ENCODE assay signal across 9 mouse cellular contexts in the genomic region with DNA sequence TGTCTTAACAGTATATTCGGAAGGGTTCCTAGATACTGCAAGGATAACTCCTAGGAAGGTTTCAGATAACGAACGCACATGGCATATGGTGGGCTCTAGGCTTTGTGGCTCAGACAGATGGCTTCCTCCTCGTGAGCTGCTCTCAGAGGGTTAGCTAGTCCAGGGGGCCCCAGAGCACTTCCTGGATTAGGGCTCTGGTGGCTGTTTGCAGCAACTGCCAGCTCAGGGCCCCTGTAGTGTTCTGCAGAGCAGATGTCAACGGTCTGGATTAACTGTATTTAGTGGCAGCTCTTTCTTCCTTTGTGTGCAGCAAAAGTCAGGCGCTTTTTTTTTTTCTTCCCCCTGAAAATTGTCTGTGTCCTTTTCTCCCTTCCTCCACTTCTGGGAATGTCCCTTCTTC. TPM values are rescaled to one million over a fixed set of nuclear protein-coding genes. Genes with fewer than 3 reads are reported as not detected.
A peak's percentile ranks its signal among the peaks of the same experiment; 100 is the strongest.
DNase-seq lines count a peak whose midpoint lies in the region; ATAC-seq and TF ChIP-seq lines count a peak whose summit lies in the region.
"Had no signal": no experiment of that assay in that cellular context is flagged by ENCODE, and none has a peak within 500 bp of the region (broad histone marks: within the 10 kb centered on the region; RNA-seq: fewer than 3 reads in every experiment).

No protein-coding gene starts in this region.

- no peak overlapping the region for H3K4me3 ChIP-seq in heart, embryonic 11.5 days (ENCODE audit: low read depth, low read length)
- H3K4me3 ChIP-seq in bone marrow, adult 2 months (replicated peaks; ENCODE audit: control insufficient read depth, low read depth, low read length) = no peak overlapping the region
- no peak overlapping the region for H3K4me3 ChIP-seq in hindbrain, embryonic 13.5 days
- no peak overlapping the region for H3K4me3 ChIP-seq in stomach, postnatal 0 days (ENCODE audit: low read depth, low read length)

- H3K9ac ChIP-seq in heart, embryonic 11.5 days (ENCODE audit: low read depth, low read length) = peak overlapping the region; percentile 25; the same call in 1 of the 2 replicates
- no peak overlapping the region for H3K9ac ChIP-seq in hindbrain, embryonic 13.5 days
- H3K9ac ChIP-seq in stomach, postnatal 0 days (ENCODE audit: low read length) = no peak overlapping the region; the same call in 1 of the 2 replicates

- DNase-seq in heart, adult 9 months (ENCODE audit: low spot score in 2 of 2) = no peak
- peak; percentile 36 for DNase-seq in stomach, postnatal 0 days (ENCODE audit: low spot score)
- no peak for DNase-seq in ovary, postnatal 36 days (ENCODE audit: low spot score)
- DNase-seq in layer of hippocampus, postnatal 25 days (ENCODE audit: extremely low spot score in 1 of 2, low spot score in 1 of 2) = no peak

- ATAC-seq in heart, embryonic 11.5 days (replicated peaks; ENCODE audit: insufficient number of reproducible peaks, low FRiP score, low TSS enrichment) = peak; percentile 63; the same call in 1 of the 2 replicates
- no peak for ATAC-seq in hindbrain, embryonic 13.5 days (ENCODE audit: low FRiP score)
- ATAC-seq in megakaryocyte-erythroid progenitor cell, adult 5-6 weeks (replicated peaks; ENCODE audit: low FRiP score, low TSS enrichment, poor library complexity, severe bottlenecking) = peak; percentile 91
- peak; percentile 57; the same call in 1 of the 2 replicates for ATAC-seq in stomach, postnatal 0 days (ENCODE audit: low FRiP score, low TSS enrichment)

- no peak for TF ChIP-seq CTCF in bone marrow, adult 2 months (IDR thresholded peaks at IDR 0.05; ENCODE audit: control insufficient read depth, insufficient read depth, low read length)
- peak; percentile 20; the same call in 1 of the 2 replicates for TF ChIP-seq CTCF in stomach, postnatal 0 days (IDR thresholded peaks at IDR 0.05; ENCODE audit: low read depth)

- no peak for TF ChIP-seq EP300 in stomach, postnatal 0 days (optimal IDR thresholded peaks at IDR 0.05)

- peak overlapping the region; percentile 60 for H3K27ac ChIP-seq in heart, embryonic 11.5 days (ENCODE audit: low read depth, low read length)
- H3K27ac ChIP-seq in bone marrow, adult 2 months (ENCODE audit: control insufficient read depth, insufficient read depth, low read depth, low read length, poor library complexity) = peak overlapping the region; percentile 58
- peak overlapping the region; percentile 75 for H3K27ac ChIP-seq in hindbrain, embryonic 13.5 days
- peak overlapping the region; percentile 79 for H3K27ac ChIP-seq in stomach, postnatal 0 days (replicated peaks)

- H3K27me3 ChIP-seq in heart, embryonic 11.5 days (ENCODE audit: control insufficient read depth, insufficient read depth, low read length) = no peaks in the 10 kb centered on the region
- H3K27me3 ChIP-seq in hindbrain, embryonic 13.5 days = no peaks in the 10 kb centered on the region
- H3K27me3 ChIP-seq in stomach, postnatal 0 days (ENCODE audit: control insufficient read depth, insufficient read depth, low read length) = no peaks in the 10 kb centered on the region

- H3K4me1 ChIP-seq in heart, embryonic 11.5 days (ENCODE audit: control insufficient read depth, insufficient read depth, low read length) = peaks cover 11% of the 10 kb centered on the region
- peaks cover 2% of the 10 kb centered on the region; the same call in 1 of the 2 replicates for H3K4me1 ChIP-seq in bone marrow, adult 2 months (ENCODE audit: control insufficient read depth, insufficient read depth, low read length)
- H3K4me1 ChIP-seq in hindbrain, embryonic 13.5 days (replicated peaks) = peaks cover 21% of the 10 kb centered on the region
- H3K4me1 ChIP-seq in stomach, postnatal 0 days (replicated peaks; ENCODE audit: control insufficient read depth, insufficient read depth) = peaks cover 4% of the 10 kb centered on the region; the same call in 1 of the 2 replicates

- H3K36me3 ChIP-seq in heart, embryonic 11.5 days (ENCODE audit: control insufficient read depth, insufficient read depth, low read length) = no peaks in the 10 kb centered on the region
- H3K36me3 ChIP-seq in hindbrain, embryonic 13.5 days = no peaks in the 10 kb centered on the region
- no peaks in the 10 kb centered on the region for H3K36me3 ChIP-seq in stomach, postnatal 0 days (ENCODE audit: control insufficient read depth, insufficient read depth, low read length)

- WGBS in heart, embryonic 11.5 days (ENCODE audit: insufficient replicate concordance) = 3% methylated on average over 6 of the region's 6 CpGs
- 3% methylated on average over 6 of the region's 6 CpGs for WGBS in bone marrow, adult 2 months
- WGBS in hindbrain, embryonic 13.5 days = 12% methylated on average over 6 of the region's 6 CpGs
- 14% methylated on average over 6 of the region's 6 CpGs for WGBS in stomach, postnatal 0 days

- H3K9me3 ChIP-seq in heart, embryonic 11.5 days (replicated peaks; ENCODE audit: control insufficient read depth, low read length) = no peaks in the 10 kb centered on the region
- no peaks in the 10 kb centered on the region for H3K9me3 ChIP-seq in hindbrain, embryonic 13.5 days
- no peaks in the 10 kb centered on the region for H3K9me3 ChIP-seq in stomach, postnatal 0 days (ENCODE audit: control insufficient read depth, low read length)

- no peak for TF ChIP-seq POLR2A in bone marrow, adult 2 months (IDR thresholded peaks at IDR 0.05; ENCODE audit: borderline replicate concordance, control insufficient read depth, low read depth, low read length)

- peak overlapping the region; percentile 27 for H3K4me2 ChIP-seq in heart, embryonic 11.5 days
- no peak overlapping the region for H3K4me2 ChIP-seq in hindbrain, embryonic 13.5 days
- H3K4me2 ChIP-seq in stomach, postnatal 0 days (replicated peaks; ENCODE audit: low read depth) = 0 out of 2 replicates have a peak overlapping the region, but pooled peaks have one; percentile 11

RNA-seq across cellular contexts. Expression of a gene that starts 11.1 kb away (rescaled TPM):
- polyA plus RNA-seq in heart, embryonic 11.5 days (2014; fragmentation: Nextera tagmentation; extraction: Ambion mirVana) = 0.52 and 0.57 TPM in 2 replicates
- not detected in 2 replicates for polyA plus RNA-seq in bone marrow, adult 2 months (2011; ENCODE audit: insufficient read depth, insufficient read length, low replicate concordance, missing spikeins)
- polyA plus RNA-seq in hindbrain, embryonic 13.5 days (2015; fragmentation: Nextera tagmentation; extraction: Ambion mirVana) = 0.93 and 1.5 TPM in 2 replicates
- total RNA-seq in megakaryocyte-erythroid progenitor cell, adult 5-6 weeks (2014; fragmentation: Nextera tagmentation) = not detected in 2 replicates
- total RNA-seq in megakaryocyte-erythroid progenitor cell, adult 5-6 weeks (2017) = not detected in 2 replicates
- polyA plus RNA-seq in stomach, postnatal 0 days (2015; fragmentation: Nextera tagmentation; extraction: Ambion mirVana) = 0.27 and 0.61 TPM in 2 replicates
- total RNA-seq in layer of hippocampus, postnatal 25 days (2021) = not detected

RNA-seq across cellular contexts. Expression of a gene that starts 16.8 kb away (rescaled TPM):
- polyA plus RNA-seq in heart, embryonic 11.5 days (2014; fragmentation: Nextera tagmentation; extraction: Ambion mirVana) = 0.75 and 0.96 TPM in 2 replicates
- 1.9 TPM in 1 of 2 replicates, not detected in the other for polyA plus RNA-seq in bone marrow, adult 2 months (2011; ENCODE audit: insufficient read depth, insufficient read length, low replicate concordance, missing spikeins)
- polyA plus RNA-seq in hindbrain, embryonic 13.5 days (2015; fragmentation: Nextera tagmentation; extraction: Ambion mirVana) = 2.1 and 2.5 TPM in 2 replicates
- total RNA-seq in megakaryocyte-erythroid progenitor cell, adult 5-6 weeks (2014; fragmentation: Nextera tagmentation) = not detected in 2 replicates
- not detected in 2 replicates for total RNA-seq in megakaryocyte-erythroid progenitor cell, adult 5-6 weeks (2017)
- polyA plus RNA-seq in stomach, postnatal 0 days (2015; fragmentation: Nextera tagmentation; extraction: Ambion mirVana) = 3.4 and 4.1 TPM in 2 replicates
- total RNA-seq in layer of hippocampus, postnatal 25 days (2021) = 1 to 10 TPM; 2.1 to 2.6 TPM
- total RNA-seq: ES-E14 had no signal
